Mouse (Mus musculus): Measurements from ENCODE around the gene Ppp2r3c. TPM values are rescaled to one million over a fixed set of nuclear protein-coding genes. Genes with fewer than 3 reads are reported as not detected.

Ppp2r3c gene
- polyA plus RNA-seq, 1 experiment from 2014 or later: 8.6 TPM

- H3K27ac ChIP-seq (ENCODE audit: low read depth, low read length): no peak overlapping the region
- no peak for ATAC-seq
- H3K4me3 ChIP-seq (ENCODE audit: low read depth, low read length): no peak overlapping the region
- peaks cover 14% of the 10 kb centered on the region; the same call in 1 of the 2 replicates for H3K36me3 ChIP-seq (ENCODE audit: control insufficient read depth, insufficient read depth)
- H3K9me3 ChIP-seq (ENCODE audit: control insufficient read depth): no peaks in the 10 kb centered on the region
- H3K27me3 ChIP-seq (replicated peaks; ENCODE audit: control insufficient read depth, insufficient read depth, low read length): no peaks in the 10 kb centered on the region
- H3K4me2 ChIP-seq (replicated peaks; ENCODE audit: low read depth): no peak overlapping the region
- no peak for TF ChIP-seq CTCF (IDR thresholded peaks at IDR 0.05; ENCODE audit: low read depth)
- no peaks in the 10 kb centered on the region for H3K4me1 ChIP-seq (replicated peaks; ENCODE audit: control insufficient read depth, insufficient read depth, low read length)
- no peak overlapping the region for H3K9ac ChIP-seq (ENCODE audit: low read depth, low read length)
- WGBS: 72% methylated on average over 7 of the region's 7 CpGs
Observed at GRCm38 (mm10) chr12:55311841-55312240, 9.0 kb upstream of the Ppp2r3c start.

- H3K9me3 ChIP-seq (ENCODE audit: control insufficient read depth): no peaks in the 10 kb centered on the region
- ATAC-seq: no peak
- no peak overlapping the region for H3K4me2 ChIP-seq (replicated peaks; ENCODE audit: low read depth)
- no peak overlapping the region for H3K9ac ChIP-seq (ENCODE audit: low read depth, low read length)
- no peak overlapping the region for H3K27ac ChIP-seq (ENCODE audit: low read depth, low read length)
- H3K27me3 ChIP-seq (replicated peaks; ENCODE audit: control insufficient read depth, insufficient read depth, low read length): no peaks in the 10 kb centered on the region
- no peak for TF ChIP-seq CTCF (IDR thresholded peaks at IDR 0.05; ENCODE audit: low read depth)
- H3K4me3 ChIP-seq (ENCODE audit: low read depth, low read length): no peak overlapping the region
- no peaks in the 10 kb centered on the region for H3K4me1 ChIP-seq (replicated peaks; ENCODE audit: control insufficient read depth, insufficient read depth, low read length)
- peaks cover 14% of the 10 kb centered on the region; the same call in 1 of the 2 replicates for H3K36me3 ChIP-seq (ENCODE audit: control insufficient read depth, insufficient read depth)
- 76% methylated on average over 8 of the region's 8 CpGs for WGBS
Observed at GRCm38 (mm10) chr12:55309501-55309900, 6.7 kb upstream of the Ppp2r3c start.

- peaks cover 5% of the 10 kb centered on the region; the same call in 1 of the 2 replicates for H3K4me1 ChIP-seq (replicated peaks; ENCODE audit: control insufficient read depth, insufficient read depth, low read length)
- H3K27ac ChIP-seq (ENCODE audit: low read depth, low read length): no peak overlapping the region
- no peak overlapping the region for H3K4me3 ChIP-seq (ENCODE audit: low read depth, low read length)
- no peak overlapping the region for H3K4me2 ChIP-seq (replicated peaks; ENCODE audit: low read depth)
- no peak overlapping the region for H3K9ac ChIP-seq (ENCODE audit: low read depth, low read length)
- ATAC-seq: no peak
- peaks cover 14% of the 10 kb centered on the region; the same call in 1 of the 2 replicates for H3K36me3 ChIP-seq (ENCODE audit: control insufficient read depth, insufficient read depth)
- 92% methylated on average over 9 of the region's 9 CpGs for WGBS
- H3K9me3 ChIP-seq (ENCODE audit: control insufficient read depth): no peaks in the 10 kb centered on the region
- TF ChIP-seq CTCF (IDR thresholded peaks at IDR 0.05; ENCODE audit: low read depth): no peak
- H3K27me3 ChIP-seq (replicated peaks; ENCODE audit: control insufficient read depth, insufficient read depth, low read length): no peaks in the 10 kb centered on the region
Observed at GRCm38 (mm10) chr12:55308731-55309130, 5.9 kb upstream of the Ppp2r3c start.

GRCm38 (mm10) chr12:55307566-55307965, 4.8 kb upstream of the Ppp2r3c start:
- Histone ChIP-seq H3K9ac (ENCODE audit: low read depth, low read length) (no peak overlapping the region), H3K36me3 (ENCODE audit: control insufficient read depth, insufficient read depth) (peaks cover 14% of the 10 kb centered on the region; the same call in 1 of the 2 replicates), H3K27ac (ENCODE audit: low read depth, low read length) (no peak overlapping the region), H3K4me3 (ENCODE audit: low read depth, low read length) (no peak overlapping the region), H3K27me3 (replicated peaks; ENCODE audit: control insufficient read depth, insufficient read depth, low read length) (no peaks in the 10 kb centered on the region), H3K9me3 (ENCODE audit: control insufficient read depth) (no peaks in the 10 kb centered on the region), H3K4me1 (replicated peaks; ENCODE audit: control insufficient read depth, insufficient read depth, low read length) (peaks cover 6% of the 10 kb centered on the region; the same call in 1 of the 2 replicates), H3K4me2 (replicated peaks; ENCODE audit: low read depth) (no peak overlapping the region)
- 86% methylated on average over 6 of the region's 6 CpGs for WGBS
- no peak for ATAC-seq
- no peak for TF ChIP-seq CTCF (IDR thresholded peaks at IDR 0.05; ENCODE audit: low read depth)

GRCm38 (mm10) chr12:55306371-55306770, 3.6 kb upstream of the Ppp2r3c start:
- H3K4me3 ChIP-seq (ENCODE audit: low read depth, low read length): no peak overlapping the region
- ATAC-seq: no peak
- 98% methylated on average over 4 of the region's 4 CpGs for WGBS
- no peak overlapping the region for H3K27ac ChIP-seq (ENCODE audit: low read depth, low read length)
- peaks cover 13% of the 10 kb centered on the region; the same call in 1 of the 2 replicates for H3K4me1 ChIP-seq (replicated peaks; ENCODE audit: control insufficient read depth, insufficient read depth, low read length)
- peaks cover 14% of the 10 kb centered on the region; the same call in 1 of the 2 replicates for H3K36me3 ChIP-seq (ENCODE audit: control insufficient read depth, insufficient read depth)
- H3K9me3 ChIP-seq (ENCODE audit: control insufficient read depth): no peaks in the 10 kb centered on the region
- H3K9ac ChIP-seq (ENCODE audit: low read depth, low read length): no peak overlapping the region
- H3K27me3 ChIP-seq (replicated peaks; ENCODE audit: control insufficient read depth, insufficient read depth, low read length): no peaks in the 10 kb centered on the region
- peak; percentile 25; the same call in 1 of the 2 replicates for TF ChIP-seq CTCF (IDR thresholded peaks at IDR 0.05; ENCODE audit: low read depth)
- no peak overlapping the region for H3K4me2 ChIP-seq (replicated peaks; ENCODE audit: low read depth)

- Histone ChIP-seq H3K4me3 (ENCODE audit: low read depth, low read length) (peak overlapping the region; percentile 62), H3K27ac (ENCODE audit: low read depth, low read length) (peak overlapping the region; percentile 92), H3K4me1 (replicated peaks; ENCODE audit: control insufficient read depth, insufficient read depth, low read length) (peaks cover 17% of the 10 kb centered on the region; the same call in 1 of the 2 replicates), H3K36me3 (ENCODE audit: control insufficient read depth, insufficient read depth) (peaks cover 15% of the 10 kb centered on the region), H3K27me3 (replicated peaks; ENCODE audit: control insufficient read depth, insufficient read depth, low read length) (no peaks in the 10 kb centered on the region), H3K9ac (ENCODE audit: low read depth, low read length) (peak overlapping the region; percentile 83), H3K4me2 (replicated peaks; ENCODE audit: low read depth) (peak overlapping the region; percentile 73), H3K9me3 (ENCODE audit: control insufficient read depth) (no peaks in the 10 kb centered on the region)
- no peak for ATAC-seq
- 34% methylated on average over 11 of the region's 11 CpGs for WGBS
- no peak for TF ChIP-seq CTCF (IDR thresholded peaks at IDR 0.05; ENCODE audit: low read depth)
Observed at GRCm38 (mm10) chr12:55301472-55302300, 1.1 kb downstream of the Ppp2r3c start.

Data from intestine, postnatal 0 days (tissue).